Mouse (Mus musculus) urinary bladder, adult 18-20 months (tissue): ENCODE data around the gene Dhrs3.

Experiments used
- DNase-seq, 2 experiments: peaks; one replicate each; pipeline ENCODE4 v3.0.0; 2022; ENCODE audit warnings: low spot score in 2 of 2, mixed read lengths in 2 of 2

Dhrs3 gene

GRCm38 (mm10) chr4:144898036-144898649, 5.5 kb downstream of the Dhrs3 start:
- DNase-seq: no peak

GRCm38 (mm10) chr4:144898737-144899136, 6.1 kb downstream of the Dhrs3 start:
- DNase-seq: no peak

- DNase-seq: no peak
These were observed 9.0 kb downstream of the Dhrs3 start for GRCm38 (mm10) chr4:144901561-144902111.

- no peak for DNase-seq
These were observed 10.5 kb downstream of the Dhrs3 start for GRCm38 (mm10) chr4:144903088-144903487.

GRCm38 (mm10) chr4:144903932-144904331, 11.3 kb downstream of the Dhrs3 start:
- DNase-seq: no peak

GRCm38 (mm10) chr4:144905128-144905527, 12.5 kb downstream of the Dhrs3 start:
- DNase-seq: no peak

- DNase-seq: peak in 1 of 2 experiments; percentile 68
These were observed 13.6 kb downstream of the Dhrs3 start for GRCm38 (mm10) chr4:144906001-144906889.

- no peak for DNase-seq
These were observed 14.5 kb downstream of the Dhrs3 start for GRCm38 (mm10) chr4:144906978-144907703.

- no peak for DNase-seq
These were observed 16.2 kb downstream of the Dhrs3 start for GRCm38 (mm10) chr4:144908825-144909224.

- no peak for DNase-seq
These were observed 17.7 kb downstream of the Dhrs3 start for GRCm38 (mm10) chr4:144910281-144910680.

GRCm38 (mm10) chr4:144913298-144914152, 20.9 kb downstream of the Dhrs3 start:
- DNase-seq: no peak

- DNase-seq: no peak
These were observed 23.9 kb downstream of the Dhrs3 start for GRCm38 (mm10) chr4:144916520-144916919.

- no peak for DNase-seq
These were observed 24.5 kb downstream of the Dhrs3 start for GRCm38 (mm10) chr4:144917101-144917500.

- DNase-seq: no peak
These were observed 25.9 kb downstream of the Dhrs3 start for GRCm38 (mm10) chr4:144918501-144918900.

GRCm38 (mm10) chr4:144928693-144929436, 36.2 kb downstream of the Dhrs3 start:
- DNase-seq: no peak

GRCm38 (mm10) chr4:144929811-144930221, 37.2 kb downstream of the Dhrs3 start:
- DNase-seq: peak; percentile 57 to 62

GRCm38 (mm10) chr4:144930366-144930765, 37.7 kb downstream of the Dhrs3 start:
- peak in 1 of 2 experiments; percentile 74 for DNase-seq

- DNase-seq: no peak
These were observed 38.5 kb downstream of the Dhrs3 start for GRCm38 (mm10) chr4:144931167-144931566.

- no peak for DNase-seq
These were observed 41.9 kb downstream of the Dhrs3 start for GRCm38 (mm10) chr4:144934501-144934900.

- no peak for DNase-seq
These were observed 44.0 kb downstream of the Dhrs3 start for GRCm38 (mm10) chr4:144936563-144937154.
